ENCODE assay signal across 9 mouse cellular contexts in genomic region chr13:18949029-18949350, GRCm38 (mm10). TPM values are rescaled to one million over a fixed set of nuclear protein-coding genes. Genes with fewer than 3 reads are reported as not detected.
A peak's percentile ranks its signal among the peaks of the same experiment; 100 is the strongest.
DNase-seq lines count a peak whose midpoint lies in the region; ATAC-seq lines count a peak whose summit lies in the region.
"Had no signal": no experiment of that assay in that cellular context is flagged by ENCODE, and none has a peak within 500 bp of the region (broad histone marks: within the 10 kb centered on the region; RNA-seq: fewer than 3 reads in every experiment).

No protein-coding gene starts in this region.

- 11% methylated on average over 5 of the region's 5 CpGs for WGBS in neural tube, embryonic 11.5 days
- WGBS in liver, embryonic 13.5 days (ENCODE audit: insufficient replicate concordance) = 12% methylated on average over 5 of the region's 5 CpGs

- H3K27me3 ChIP-seq in neural tube, embryonic 11.5 days (ENCODE audit: control insufficient read depth, insufficient read depth, low read length) = no peaks in the 10 kb centered on the region
- H3K27me3 ChIP-seq in liver, embryonic 13.5 days = peaks cover 46% of the 10 kb centered on the region

- no peaks in the 10 kb centered on the region for H3K36me3 ChIP-seq in neural tube, embryonic 11.5 days (ENCODE audit: control insufficient read depth, insufficient read depth, low read length)
- no peaks in the 10 kb centered on the region for H3K36me3 ChIP-seq in liver, embryonic 13.5 days

- no peaks in the 10 kb centered on the region for H3K9me3 ChIP-seq in neural tube, embryonic 11.5 days (ENCODE audit: control insufficient read depth, low read length)
- H3K9me3 ChIP-seq in liver, embryonic 13.5 days (replicated peaks) = no peaks in the 10 kb centered on the region

- no peak for DNase-seq in frontal cortex, postnatal 14 days (ENCODE audit: low spot score in 2 of 2)
- no peak for DNase-seq in neural tube, embryonic 11.5 days (ENCODE audit: low spot score)
- no peak for DNase-seq in neural tube, embryonic 10.5 days (ENCODE audit: extremely low spot score, low spot score)
- DNase-seq in liver, embryonic 13.5 days = no peak
- no peak for DNase-seq in urinary bladder, postnatal 10 days (ENCODE audit: low spot score)
- DNase-seq in cerebellum, postnatal 25 days = no peak
- no peak for DNase-seq in frontal cortex, adult 2 months (ENCODE audit: extremely low spot score in 1 of 2, low spot score in 1 of 2)

- H3K4me2 ChIP-seq in neural tube, embryonic 11.5 days (ENCODE audit: low read depth) = peak overlapping the region; percentile 70
- H3K4me2 ChIP-seq in liver, embryonic 13.5 days = peak overlapping the region; percentile 63

- peak overlapping the region; percentile 61 for H3K9ac ChIP-seq in neural tube, embryonic 11.5 days (ENCODE audit: low read length)
- H3K9ac ChIP-seq in liver, embryonic 13.5 days = no peak overlapping the region

- H3K4me3 ChIP-seq in neural tube, embryonic 11.5 days (ENCODE audit: low read depth, low read length) = peak overlapping the region; percentile 69
- H3K4me3 ChIP-seq in liver, embryonic 13.5 days (replicated peaks) = peak overlapping the region; percentile 51; the same call in 1 of the 2 replicates

- no peaks in the 10 kb centered on the region for H3K4me1 ChIP-seq in neural tube, embryonic 11.5 days (ENCODE audit: control insufficient read depth, insufficient read depth, low read length)
- peaks cover 5% of the 10 kb centered on the region for H3K4me1 ChIP-seq in liver, embryonic 13.5 days (replicated peaks)

- ATAC-seq in frontal cortex, adult (ENCODE audit: low TSS enrichment) = 0 out of 2 replicates have a peak, but pooled peaks have one; percentile 5
- ATAC-seq in neural tube, embryonic 11.5 days (ENCODE audit: insufficient read depth, low FRiP score, low TSS enrichment) = no peak
- ATAC-seq in liver, embryonic 13.5 days (ENCODE audit: low read depth) = no peak

- no peak overlapping the region for H3K27ac ChIP-seq in neural tube, embryonic 11.5 days (ENCODE audit: low read depth, low read length)
- no peak overlapping the region for H3K27ac ChIP-seq in liver, embryonic 13.5 days
- H3K27ac ChIP-seq: macrophage had no signal

RNA-seq across cellular contexts. Expression of gene Amph, which starts 1.0 kb away (rescaled TPM):
- 11.8 and 12.6 TPM in 2 replicates for polyA plus RNA-seq in neural tube, embryonic 11.5 days (2014; fragmentation: Nextera tagmentation; extraction: Ambion mirVana)
- 0.29 and 0.46 TPM in 2 replicates for polyA plus RNA-seq in liver, embryonic 13.5 days (2015; fragmentation: Nextera tagmentation; extraction: Ambion mirVana)
- polyA plus RNA-seq in frontal cortex, adult 2 months (2012; rRNA removed) = 161 and 178 TPM in 2 replicates
- polyA plus RNA-seq: macrophage had no signal

Comparison
In these comparisons a context has a peak if more than half of its experiments do, and no peak if none do; other contexts are left out.
1. RNA of gene Amph, which starts 1.0 kb away (polyA plus RNA-seq): 161 to 178 TPM in frontal cortex, adult 2 months; 11.8 to 12.6 TPM in neural tube, embryonic 11.5 days and 0.29 to 0.46 TPM in liver, embryonic 13.5 days; every median in the first group is over 10 times any median in the second.